Mouse (Mus musculus) cerebellum, adult 2 months (tissue): ENCODE measurements around the gene Rtel1.

Experiments used
- CTCF ChIP-seq: fragments of 200-500 bp; IDR thresholded peaks from 2 replicates; pipeline ENCODE4 v1.5.1; 2011; ENCODE audit warnings: low read depth, mild to moderate bottlenecking, control low read depth, low read length, moderate library complexity, borderline replicate concordance; ENCODE audit not compliant: insufficient read depth
- POLR2A ChIP-seq: fragments of 200-500 bp; IDR thresholded peaks from 2 replicates; pipeline ENCODE4 v1.6.1; 2011; ENCODE audit warnings: low read length, control low read depth, borderline replicate concordance; ENCODE audit not compliant: insufficient read depth

GRCm38 (mm10) chr2:181375787-181376186 is 56.2 kb downstream of the Rtel1 start:
- TF ChIP-seq CTCF (no peak), POLR2A (no peak)
